Mouse (Mus musculus): ENCODE data around the gene Dedd. TPM values are rescaled to one million over a fixed set of nuclear protein-coding genes. Genes with fewer than 3 reads are reported as not detected.

Gene Dedd
- polyA plus RNA-seq, 1 experiment from 2014 or later = 48.8 TPM

GRCm38 (mm10) chr1:171373946-171374345 lies 45.0 kb downstream of the Dedd start:
- Histone ChIP-seq H3K36me3 (ENCODE audit: insufficient read depth) (no peaks in the 10 kb centered on the region), H3K4me1 (ENCODE audit: insufficient read depth) (no peaks in the 10 kb centered on the region), H3K9ac (no peak overlapping the region), H3K27ac (ENCODE audit: low read depth) (no peak overlapping the region), H3K4me2 (no peak overlapping the region), H3K27me3 (ENCODE audit: insufficient read depth, low read length) (no peaks in the 10 kb centered on the region), H3K9me3 (ENCODE audit: low read depth, low read length) (no peaks in the 10 kb centered on the region), H3K4me3 (ENCODE audit: low read depth, low read length) (no peak overlapping the region)
- no peak for TF ChIP-seq CTCF (IDR thresholded peaks at IDR 0.05; ENCODE audit: low read depth)
- 8% methylated on average over 4 of the region's 4 CpGs for WGBS
- no peak for ATAC-seq (ENCODE audit: insufficient read depth)
- no peak for DNase-seq

- Histone ChIP-seq H3K27me3 (ENCODE audit: insufficient read depth, low read length) (peaks cover 2% of the 10 kb centered on the region; the same call in 1 of the 2 replicates), H3K36me3 (ENCODE audit: insufficient read depth) (no peaks in the 10 kb centered on the region), H3K9me3 (ENCODE audit: low read depth, low read length) (no peaks in the 10 kb centered on the region), H3K4me3 (ENCODE audit: low read depth, low read length) (no peak overlapping the region), H3K9ac (no peak overlapping the region), H3K4me2 (no peak overlapping the region; the same call in 1 of the 2 replicates), H3K4me1 (ENCODE audit: insufficient read depth) (no peaks in the 10 kb centered on the region), H3K27ac (ENCODE audit: low read depth) (no peak overlapping the region)
- peak; percentile 30 for DNase-seq
- peak; percentile 64; the same call in 1 of the 2 replicates for ATAC-seq (ENCODE audit: insufficient read depth)
- TF ChIP-seq CTCF (IDR thresholded peaks at IDR 0.05; ENCODE audit: low read depth) = no peak
- WGBS = 33% methylated on average over 9 of the region's 9 CpGs
These were observed 46.7 kb downstream of the Dedd start for GRCm38 (mm10) chr1:171375646-171376097.

DNA sequence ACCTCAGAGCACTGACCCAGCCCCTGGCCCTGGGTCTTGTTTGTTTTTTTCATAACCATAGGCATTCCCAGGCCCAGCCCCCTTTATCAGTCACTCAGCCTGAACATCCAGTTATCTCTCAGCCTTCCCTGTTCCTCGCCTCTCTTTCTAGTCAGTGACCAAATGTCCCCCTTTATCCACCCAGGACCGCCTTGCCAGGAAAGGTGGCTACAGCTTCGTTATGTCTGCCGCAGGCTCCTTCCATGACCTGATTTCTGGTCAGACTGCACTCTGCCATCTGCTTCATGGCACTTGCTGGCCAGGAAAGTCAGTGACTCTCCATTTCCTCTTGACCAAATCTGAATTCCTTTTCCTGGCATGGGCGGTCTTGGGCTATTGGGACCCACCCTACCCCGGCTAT lies 49.4 kb downstream of the Dedd start:
- Histone ChIP-seq H3K27ac (ENCODE audit: low read depth) (no peak overlapping the region), H3K9ac (no peak overlapping the region), H3K4me2 (no peak overlapping the region), H3K36me3 (ENCODE audit: insufficient read depth) (no peaks in the 10 kb centered on the region), H3K4me1 (ENCODE audit: insufficient read depth) (no peaks in the 10 kb centered on the region), H3K27me3 (ENCODE audit: insufficient read depth, low read length) (peaks cover 6% of the 10 kb centered on the region; the same call in 1 of the 2 replicates), H3K9me3 (ENCODE audit: low read depth, low read length) (no peaks in the 10 kb centered on the region), H3K4me3 (ENCODE audit: low read depth, low read length) (no peak overlapping the region)
- DNase-seq (no peak), ATAC-seq (ENCODE audit: insufficient read depth) (no peak)
- no peak for TF ChIP-seq CTCF (IDR thresholded peaks at IDR 0.05; ENCODE audit: low read depth)
- whole genome bisulfite sequencing = 81% methylated on average over 6 of the region's 6 CpGs

- Histone ChIP-seq H3K36me3 (ENCODE audit: insufficient read depth) (no peaks in the 10 kb centered on the region), H3K4me2 (peak overlapping the region; percentile 52), H3K4me1 (ENCODE audit: insufficient read depth) (no peaks in the 10 kb centered on the region), H3K27ac (ENCODE audit: low read depth) (no peak overlapping the region), H3K4me3 (ENCODE audit: low read depth, low read length) (peak overlapping the region; percentile 14; the same call in 1 of the 2 replicates), H3K27me3 (ENCODE audit: insufficient read depth, low read length) (peaks cover 6% of the 10 kb centered on the region; the same call in 1 of the 2 replicates), H3K9ac (no peak overlapping the region), H3K9me3 (ENCODE audit: low read depth, low read length) (no peaks in the 10 kb centered on the region)
- DNase-seq = peak; percentile 91
- peak; percentile 76 for ATAC-seq (ENCODE audit: insufficient read depth)
- TF ChIP-seq CTCF (IDR thresholded peaks at IDR 0.05; ENCODE audit: low read depth) = peak; percentile 83
- WGBS = 4% methylated on average over 31 of the region's 31 CpGs
These were observed 51.1 kb downstream of the Dedd start for GRCm38 (mm10) chr1:171379935-171380599.

DNA sequence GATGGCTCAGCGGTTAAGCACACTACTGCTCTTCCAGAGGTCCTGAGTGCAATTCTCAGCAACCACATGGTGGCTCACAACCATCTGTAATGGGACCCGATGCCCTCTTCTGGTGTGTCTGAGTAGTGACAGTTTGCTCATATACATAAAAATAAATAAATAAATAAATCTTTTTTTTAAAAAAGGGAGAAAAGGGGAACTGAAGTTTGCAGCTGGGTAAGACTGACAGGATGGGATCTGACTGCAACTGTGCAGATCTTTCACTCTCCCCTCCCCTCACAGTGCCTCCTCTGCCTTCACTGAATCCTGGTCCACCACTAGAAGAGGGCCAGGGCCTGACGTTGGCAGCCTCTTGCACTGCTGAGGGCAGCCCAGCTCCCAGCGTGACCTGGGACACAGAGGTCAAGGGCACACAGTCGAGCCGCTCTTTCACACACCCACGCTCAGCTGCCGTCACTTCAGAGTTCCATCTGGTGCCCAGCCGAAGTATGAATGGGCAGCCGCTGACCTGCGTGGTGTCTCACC lies 53.2 kb downstream of the Dedd start:
- H3K9me3 ChIP-seq (ENCODE audit: low read depth, low read length) = no peaks in the 10 kb centered on the region
- DNase-seq = no peak
- ATAC-seq (ENCODE audit: insufficient read depth) = no peak
- H3K27ac ChIP-seq (ENCODE audit: low read depth) = no peak overlapping the region
- no peaks in the 10 kb centered on the region for H3K36me3 ChIP-seq (ENCODE audit: insufficient read depth)
- 75% methylated on average over 11 of the region's 11 CpGs for WGBS
- peaks cover 6% of the 10 kb centered on the region; the same call in 1 of the 2 replicates for H3K27me3 ChIP-seq (ENCODE audit: insufficient read depth, low read length)
- TF ChIP-seq CTCF (IDR thresholded peaks at IDR 0.05; ENCODE audit: low read depth) = 0 out of 2 replicates have a peak, but pooled peaks have one; percentile 6
- no peaks in the 10 kb centered on the region for H3K4me1 ChIP-seq (ENCODE audit: insufficient read depth)
- H3K4me3 ChIP-seq (ENCODE audit: low read depth, low read length) = no peak overlapping the region
- H3K9ac ChIP-seq = no peak overlapping the region
- H3K4me2 ChIP-seq = no peak overlapping the region

GRCm38 (mm10) chr1:171384361-171384760 lies 55.4 kb downstream of the Dedd start:
- Histone ChIP-seq H3K4me2 (no peak overlapping the region), H3K4me1 (ENCODE audit: insufficient read depth) (no peaks in the 10 kb centered on the region), H3K27me3 (ENCODE audit: insufficient read depth, low read length) (peaks cover 6% of the 10 kb centered on the region; the same call in 1 of the 2 replicates), H3K27ac (ENCODE audit: low read depth) (no peak overlapping the region), H3K9me3 (ENCODE audit: low read depth, low read length) (no peaks in the 10 kb centered on the region), H3K36me3 (ENCODE audit: insufficient read depth) (no peaks in the 10 kb centered on the region), H3K9ac (no peak overlapping the region), H3K4me3 (ENCODE audit: low read depth, low read length) (no peak overlapping the region)
- 66% methylated on average over 9 of the region's 9 CpGs for WGBS
- DNase-seq = no peak
- TF ChIP-seq CTCF (IDR thresholded peaks at IDR 0.05; ENCODE audit: low read depth) = no peak
- no peak for ATAC-seq (ENCODE audit: insufficient read depth)

DNA sequence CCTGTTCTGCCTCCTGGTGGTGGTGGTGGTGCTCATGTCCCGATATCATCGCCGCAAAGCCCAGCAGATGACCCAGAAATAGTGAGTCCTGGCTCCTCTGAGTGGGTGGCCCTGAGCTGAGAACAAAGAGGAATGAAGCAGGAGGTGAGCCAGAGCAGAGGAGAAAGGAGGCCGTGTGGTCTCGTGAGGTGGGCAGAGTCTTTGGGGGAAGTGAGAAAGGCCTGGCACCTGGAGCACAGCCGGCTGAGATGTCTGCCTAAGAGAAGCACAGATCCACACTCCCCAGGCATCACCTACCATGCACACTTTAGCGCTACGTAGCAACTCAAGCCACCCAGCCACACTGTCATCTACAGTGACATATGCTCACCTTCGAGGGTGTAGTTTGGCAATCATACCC lies 56.2 kb downstream of the Dedd start:
- Histone ChIP-seq H3K4me3 (ENCODE audit: low read depth, low read length) (no peak overlapping the region), H3K36me3 (ENCODE audit: insufficient read depth) (no peaks in the 10 kb centered on the region), H3K4me1 (ENCODE audit: insufficient read depth) (no peaks in the 10 kb centered on the region), H3K9me3 (ENCODE audit: low read depth, low read length) (no peaks in the 10 kb centered on the region), H3K9ac (no peak overlapping the region), H3K27me3 (ENCODE audit: insufficient read depth, low read length) (peaks cover 6% of the 10 kb centered on the region; the same call in 1 of the 2 replicates), H3K4me2 (no peak overlapping the region), H3K27ac (ENCODE audit: low read depth) (no peak overlapping the region)
- ATAC-seq (ENCODE audit: insufficient read depth) (no peak), DNase-seq (no peak)
- peak; percentile 26; the same call in 1 of the 2 replicates for TF ChIP-seq CTCF (IDR thresholded peaks at IDR 0.05; ENCODE audit: low read depth)
- WGBS = 58% methylated on average over 9 of the region's 9 CpGs

Data from lung, embryonic 14.5 days (tissue).